Mouse (Mus musculus) ovary, postnatal 14 days (tissue): Measurements from ENCODE around the gene Ldb2.
A peak's percentile ranks its signal among the peaks of the same experiment; 100 is the strongest.

Source experiments
- DNase-seq: peaks from one replicate; pipeline ENCODE4 v3.0.0; 2022; ENCODE audit warnings: low spot score

Ldb2 gene

GRCm38 (mm10) chr5:44714508-44714907 is 85.0 kb downstream of the Ldb2 start:
- no peak for DNase-seq

GRCm38 (mm10) chr5:44713181-44713789 is 86.2 kb downstream of the Ldb2 start:
- no peak for DNase-seq

GRCm38 (mm10) chr5:44711211-44711610 is 88.3 kb downstream of the Ldb2 start:
- no peak for DNase-seq

GRCm38 (mm10) chr5:44710132-44710871 is 89.2 kb downstream of the Ldb2 start:
- no peak for DNase-seq

GRCm38 (mm10) chr5:44709276-44709675 is 90.2 kb downstream of the Ldb2 start:
- no peak for DNase-seq

GRCm38 (mm10) chr5:44707946-44708345 is 91.5 kb downstream of the Ldb2 start:
- DNase-seq, result no peak

- DNase-seq, result no peak
Measured at GRCm38 (mm10) chr5:44706997-44707698, 92.3 kb downstream of the Ldb2 start.

GRCm38 (mm10) chr5:44697993-44698392 is 101.5 kb downstream of the Ldb2 start:
- DNase-seq, result no peak

GRCm38 (mm10) chr5:44696548-44696947 is 102.9 kb downstream of the Ldb2 start:
- no peak for DNase-seq

GRCm38 (mm10) chr5:44693674-44694073 is 105.8 kb downstream of the Ldb2 start:
- no peak for DNase-seq

GRCm38 (mm10) chr5:44686344-44686743 is 113.1 kb downstream of the Ldb2 start:
- no peak for DNase-seq

- DNase-seq, result no peak
Measured at GRCm38 (mm10) chr5:44681054-44681638, 118.3 kb downstream of the Ldb2 start.

GRCm38 (mm10) chr5:44677814-44678213 is 121.7 kb downstream of the Ldb2 start:
- DNase-seq, result no peak

GRCm38 (mm10) chr5:44676145-44676754 is 123.2 kb downstream of the Ldb2 start:
- no peak for DNase-seq

GRCm38 (mm10) chr5:44670336-44670735 is 129.1 kb downstream of the Ldb2 start:
- no peak for DNase-seq

GRCm38 (mm10) chr5:44667907-44668306 is 131.6 kb downstream of the Ldb2 start:
- no peak for DNase-seq

GRCm38 (mm10) chr5:44667383-44667782 is 132.1 kb downstream of the Ldb2 start:
- DNase-seq, result no peak

GRCm38 (mm10) chr5:44659651-44660050 is 139.8 kb downstream of the Ldb2 start:
- DNase-seq, result peak; percentile 3

GRCm38 (mm10) chr5:44656707-44657106 is 142.8 kb downstream of the Ldb2 start:
- no peak for DNase-seq

GRCm38 (mm10) chr5:44654403-44654802 is 145.1 kb downstream of the Ldb2 start:
- no peak for DNase-seq

GRCm38 (mm10) chr5:44646842-44647190 is 152.7 kb downstream of the Ldb2 start:
- DNase-seq, result no peak
